In genomic region chr5:32862469-32863132, GRCm38 (mm10) we compare ENCODE assay signal across 8 mouse cellular contexts. TPM values are rescaled to one million over a fixed set of nuclear protein-coding genes. Genes with fewer than 3 reads are reported as not detected.
DNase-seq lines count a peak whose midpoint lies in the region; ATAC-seq and TF ChIP-seq lines count a peak whose summit lies in the region.

No protein-coding gene starts in this region.

- no peak overlapping the region; the same call in 1 of the 2 replicates for H3K9ac ChIP-seq in CH12.LX (ENCODE audit: insufficient read depth, low read depth)
- H3K9ac ChIP-seq in intestine, embryonic 14.5 days (ENCODE audit: low read length): peak overlapping the region; percentile 49; the same call in 1 of the 2 replicates
- H3K9ac ChIP-seq in liver, postnatal 0 days (replicated peaks): no peak overlapping the region

- dilution Hi-C loops in CH12.LX (cut with MboI; ENCODE audit: extremely low pct_ligation_motif_present, extremely low pct_unique_long_range_greater_than_20kb, low sequenced_read_pairs): no loop called here

- no peak for TF ChIP-seq EP300 in CH12.LX (IDR thresholded peaks at IDR 0.05; ENCODE audit: low read length)
- TF ChIP-seq EP300 in liver, postnatal 0 days (IDR thresholded peaks at IDR 0.05; ENCODE audit: low read depth): no peak

- TF ChIP-seq RAD21 in CH12.LX (IDR thresholded peaks at IDR 0.05; ENCODE audit: low read depth, low read length): no peak

- H3K36me3 ChIP-seq in CH12.LX (replicated peaks in 1 of 2; ENCODE audit: control insufficient read depth in 1 of 2, insufficient read depth in 1 of 2, low read length in 1 of 2): peaks cover 2 to 23% of the 10 kb centered on the region in 2 experiments
- peaks cover 4% of the 10 kb centered on the region; the same call in 1 of the 2 replicates for H3K36me3 ChIP-seq in intestine, embryonic 14.5 days (ENCODE audit: control insufficient read depth, insufficient read depth, low read length)
- no peaks in the 10 kb centered on the region for H3K36me3 ChIP-seq in liver, postnatal 0 days (replicated peaks; ENCODE audit: insufficient read depth, low read length)

- intact Hi-C loops in left cerebral cortex, postnatal 25 days (cut with DNase I): loop anchor here (5.0 kb wide), 1 partner anchor 170 kb away; no protein-coding TSS in a partner anchor

- H3K4me1 ChIP-seq in CH12.LX (ENCODE audit: control insufficient read depth in 1 of 2, insufficient read depth in 2 of 2): peaks cover 8 to 34% of the 10 kb centered on the region in 2 experiments; a peak in 3 of 4 replicates
- H3K4me1 ChIP-seq in intestine, embryonic 14.5 days (replicated peaks; ENCODE audit: control insufficient read depth, insufficient read depth, low read length): peaks cover 7% of the 10 kb centered on the region
- H3K4me1 ChIP-seq in liver, postnatal 0 days (ENCODE audit: insufficient read depth): peaks cover 12% of the 10 kb centered on the region

- no peaks in the 10 kb centered on the region for H3K27me3 ChIP-seq in CH12.LX (replicated peaks)
- H3K27me3 ChIP-seq in intestine, embryonic 14.5 days (replicated peaks; ENCODE audit: control insufficient read depth, insufficient read depth, low read length): no peaks in the 10 kb centered on the region
- no peaks in the 10 kb centered on the region for H3K27me3 ChIP-seq in liver, postnatal 0 days (ENCODE audit: insufficient read depth, low read length)

- in situ Hi-C loops in CH12.LX (cut with MboI; ENCODE audit: low pct_ligation_motif_present, low pct_unique_long_range_greater_than_20kb, low sequenced_read_pairs): no loop called here

- H3K79me2 ChIP-seq in CH12.LX (replicated peaks; ENCODE audit: control insufficient read depth, extremely low read depth, insufficient read depth, poor library complexity, severe bottlenecking): peaks cover 19% of the 10 kb centered on the region

- peak overlapping the region in 2 of 3 experiments; percentile 47 to 52 for H3K4me3 ChIP-seq in CH12.LX (replicated peaks in 1 of 3; ENCODE audit: low read depth in 2 of 3, low read length in 2 of 3, poor library complexity in 1 of 3)
- H3K4me3 ChIP-seq in intestine, embryonic 14.5 days (ENCODE audit: low read depth, low read length): peak overlapping the region; percentile 50
- peak overlapping the region; percentile 80 for H3K4me3 ChIP-seq in liver, postnatal 0 days (ENCODE audit: low read depth, low read length)

- H3K27ac ChIP-seq in CH12.LX (ENCODE audit: insufficient read depth, low read depth): no peak overlapping the region
- peak overlapping the region; percentile 83; the same call in 1 of the 2 replicates for H3K27ac ChIP-seq in intestine, embryonic 14.5 days (ENCODE audit: low read depth)
- peak overlapping the region; percentile 79 for H3K27ac ChIP-seq in liver, postnatal 0 days (ENCODE audit: low read depth)

- DNase-seq in embryo, embryonic 9.5 days (ENCODE audit: extremely low spot score): peak; percentile 2
- no peak for DNase-seq in embryo, embryonic 10.5 days (ENCODE audit: low spot score)
- no peak for DNase-seq in CH12.LX (ENCODE audit: extremely low read depth)
- DNase-seq in intestine, embryonic 14.5 days (ENCODE audit: low spot score): no peak
- no peak for DNase-seq in liver, postnatal 0 days
- DNase-seq in left cerebral cortex, postnatal 25 days (ENCODE audit: low spot score in 2 of 2): no peak
- no peak for DNase-seq in frontal cortex, postnatal 36 days (ENCODE audit: low spot score in 2 of 2)

- TF ChIP-seq CTCF in CH12.LX (conservative IDR thresholded peaks at IDR 0.05 in 1 of 2, IDR thresholded peaks at IDR 0.05 in 1 of 2; ENCODE audit: low read depth in 2 of 2, low read length in 2 of 2): no peak
- TF ChIP-seq CTCF in liver, postnatal 0 days (IDR thresholded peaks at IDR 0.05; ENCODE audit: low read depth): no peak

- no peaks in the 10 kb centered on the region for H3K9me3 ChIP-seq in CH12.LX (replicated peaks; ENCODE audit: low read length)
- H3K9me3 ChIP-seq in intestine, embryonic 14.5 days (ENCODE audit: control insufficient read depth, low read length): no peaks in the 10 kb centered on the region
- H3K9me3 ChIP-seq in liver, postnatal 0 days (ENCODE audit: low read length): no peaks in the 10 kb centered on the region

- WGBS in intestine, embryonic 14.5 days: 60% methylated on average over 6 of the region's 6 CpGs
- 57% methylated on average over 6 of the region's 6 CpGs for WGBS in liver, postnatal 0 days (ENCODE audit: insufficient replicate concordance)

- no peak overlapping the region; the same call in 1 of the 2 replicates for H3K4me2 ChIP-seq in CH12.LX (ENCODE audit: insufficient read depth, low read depth, poor library complexity, severe bottlenecking)
- H3K4me2 ChIP-seq in intestine, embryonic 14.5 days (ENCODE audit: low read length): peak overlapping the region; percentile 61
- H3K4me2 ChIP-seq in liver, postnatal 0 days (ENCODE audit: low read depth, low read length): peak overlapping the region; percentile 93

- no peak for ATAC-seq in intestine, embryonic 14.5 days (replicated peaks; ENCODE audit: low FRiP score, low TSS enrichment, low read depth)
- ATAC-seq in liver, postnatal 0 days: no peak
- ATAC-seq in CD4-positive, CD25-positive, alpha-beta regulatory T cell, adult 4 months: no peak

- TF ChIP-seq POLR2A in CH12.LX (IDR thresholded peaks at IDR 0.05; ENCODE audit: low read depth, low read length): no peak

TF ChIP-seq in CH12.LX, 34 proteins besides CTCF, POLR2A, EP300 and RAD21:
- TF ChIP-seq MAZ (IDR thresholded peaks at IDR 0.05; ENCODE audit: low read depth, low read length): no peak
- peak; percentile 27; the same call in 1 of the 2 replicates for TF ChIP-seq ZNF384 (IDR thresholded peaks at IDR 0.05; ENCODE audit: low read depth, low read length)
TF ChIP-seq in CH12.LX: peak in this region for 1.

RNA-seq across cellular contexts. Expression of gene Depdc5, which starts 0.9 kb away (rescaled TPM):
- 34.0 and 39.3 TPM in 2 replicates for total RNA-seq in CH12.LX (2012; rRNA removed)
- 18.2 and 21.1 TPM in 2 replicates for total RNA-seq in CH12.LX (2014; rRNA removed)
- polyA plus RNA-seq in CH12.LX (2012; ENCODE audit: insufficient read length, low read depth): 27.8 and 36.6 TPM in 2 replicates
- 23.2 and 24.6 TPM in 2 replicates for polyA plus RNA-seq in intestine, embryonic 14.5 days (2014; fragmentation: Nextera tagmentation; extraction: Ambion mirVana)
- polyA plus RNA-seq in liver, postnatal 0 days (2015; fragmentation: Nextera tagmentation; extraction: Ambion mirVana): 3.0 and 3.6 TPM in 2 replicates
- 10 to 100 TPM; 19.2 to 31.1 TPM for polyA plus RNA-seq in CD4-positive, CD25-positive, alpha-beta regulatory T cell, adult 4 months (2017; shearing (Covaris generic))
- total RNA-seq in left cerebral cortex, postnatal 25 days (2021): 10 to 100 TPM; 62.2 to 68.6 TPM

RNA-seq across cellular contexts. Expression of gene Prr14l, which starts 8.5 kb away (rescaled TPM):
- 15.6 and 16.8 TPM in 2 replicates for total RNA-seq in CH12.LX (2012; rRNA removed)
- total RNA-seq in CH12.LX (2014; rRNA removed): 4.5 and 5.4 TPM in 2 replicates
- polyA plus RNA-seq in CH12.LX (2012; ENCODE audit: insufficient read length, low read depth): 10.7 and 14.5 TPM in 2 replicates
- 17.2 and 22.1 TPM in 2 replicates for polyA plus RNA-seq in intestine, embryonic 14.5 days (2014; fragmentation: Nextera tagmentation; extraction: Ambion mirVana)
- 5.6 and 7.4 TPM in 2 replicates for polyA plus RNA-seq in liver, postnatal 0 days (2015; fragmentation: Nextera tagmentation; extraction: Ambion mirVana)
- polyA plus RNA-seq in CD4-positive, CD25-positive, alpha-beta regulatory T cell, adult 4 months (2017; shearing (Covaris generic)): 10 to 100 TPM; 24.9 to 26.7 TPM
- 10 to 100 TPM; 41.2 to 43.0 TPM for total RNA-seq in left cerebral cortex, postnatal 25 days (2021)

RNA-seq across cellular contexts. Expression of gene Gm20671, which starts 35.7 kb away (rescaled TPM):
- total RNA-seq in CH12.LX (2012; rRNA removed) (0.81 TPM in 1 of 2 replicates, not detected in the other), CH12.LX (2014; rRNA removed) (not detected in 2 replicates)
- polyA plus RNA-seq in CH12.LX (2012; ENCODE audit: insufficient read length, low read depth): not detected in 2 replicates
- polyA plus RNA-seq in intestine, embryonic 14.5 days (2014; fragmentation: Nextera tagmentation; extraction: Ambion mirVana): not detected in 2 replicates
- not detected in 2 replicates for polyA plus RNA-seq in liver, postnatal 0 days (2015; fragmentation: Nextera tagmentation; extraction: Ambion mirVana)
- polyA plus RNA-seq in CD4-positive, CD25-positive, alpha-beta regulatory T cell, adult 4 months (2017; shearing (Covaris generic)): not detected
- not detected for total RNA-seq in left cerebral cortex, postnatal 25 days (2021)
